Mouse (Mus musculus) kidney, adult 2 months (tissue): Measurements from ENCODE around the gene Hsf4.

Experiments
- CTCF ChIP-seq: fragments of 200-500 bp; conservative IDR thresholded peaks from 2 replicates; pipeline ENCODE4 v1.5.1; 2011; ENCODE audit warnings: low read depth, mild to moderate bottlenecking, control low read depth, low read length, moderate library complexity, mixed read lengths; ENCODE audit not compliant: insufficient read depth, insufficient read length
- POLR2A ChIP-seq: fragments of 200-500 bp; IDR thresholded peaks from one replicate; pipeline ENCODE4 v1.6.1; 2011; ENCODE audit warnings: low read depth, low read length, control low read depth

- TF ChIP-seq CTCF (no peak), POLR2A (no peak)
Observed at GRCm38 (mm10) chr8:105266775-105267174, 2.8 kb upstream of the Hsf4 start.
